Mouse (Mus musculus): Measurements from ENCODE around the gene Acss1. TPM values are rescaled to one million over a fixed set of nuclear protein-coding genes. Genes with fewer than 3 reads are reported as not detected.

Gene Acss1
- polyA plus RNA-seq (2012; fragmentation: generic; extraction: Trizol), result not detected

DNA sequence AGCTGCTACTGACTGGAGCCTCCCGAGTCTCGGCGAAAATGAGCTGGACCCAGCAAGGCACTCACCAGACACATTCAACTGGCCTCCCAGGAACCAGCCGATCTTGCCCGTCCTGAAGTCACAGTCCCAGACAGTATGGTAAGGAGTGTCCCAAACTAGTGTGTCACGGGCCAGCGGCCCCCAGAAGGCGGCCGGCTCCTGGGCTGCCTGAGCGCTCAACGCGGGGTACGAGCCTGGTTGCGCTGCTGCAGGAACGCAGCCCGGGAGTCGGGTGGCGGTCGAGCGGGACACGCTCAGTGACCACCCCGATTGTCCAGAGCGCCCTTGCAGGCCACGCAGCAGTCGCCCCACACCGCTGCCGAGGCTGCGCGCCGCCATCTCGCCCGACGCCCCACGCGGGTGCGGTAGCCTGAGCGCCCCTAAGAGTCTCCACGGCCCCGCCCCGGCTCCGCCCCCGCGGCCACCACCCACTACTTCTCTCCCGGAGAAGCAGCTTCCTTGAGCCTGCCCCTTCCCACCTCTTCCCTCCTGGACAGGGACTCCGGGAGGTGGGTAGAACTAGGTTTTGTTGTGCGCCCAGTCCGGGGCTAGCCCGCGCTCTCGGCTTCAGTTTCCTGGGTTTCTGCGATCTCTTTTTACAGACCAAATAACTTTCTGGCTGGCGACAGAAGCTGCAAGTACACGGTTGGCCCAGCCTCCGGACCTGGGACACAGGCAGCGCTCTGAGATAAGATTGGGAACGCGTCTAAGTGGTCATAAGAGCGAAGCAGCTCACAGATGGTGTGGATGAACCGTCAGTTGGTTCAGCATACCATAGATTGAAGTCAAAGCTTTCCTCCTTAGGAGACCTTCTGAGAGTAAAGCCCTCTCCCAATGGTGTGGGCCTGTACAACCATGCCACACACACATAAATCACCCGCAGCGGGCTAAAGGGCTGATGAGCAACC, at the start of gene Acss1:
Gene Acss1 (minus strand): TSS at position 681 of the 947 bp plus-strand sequence.

DNA sequence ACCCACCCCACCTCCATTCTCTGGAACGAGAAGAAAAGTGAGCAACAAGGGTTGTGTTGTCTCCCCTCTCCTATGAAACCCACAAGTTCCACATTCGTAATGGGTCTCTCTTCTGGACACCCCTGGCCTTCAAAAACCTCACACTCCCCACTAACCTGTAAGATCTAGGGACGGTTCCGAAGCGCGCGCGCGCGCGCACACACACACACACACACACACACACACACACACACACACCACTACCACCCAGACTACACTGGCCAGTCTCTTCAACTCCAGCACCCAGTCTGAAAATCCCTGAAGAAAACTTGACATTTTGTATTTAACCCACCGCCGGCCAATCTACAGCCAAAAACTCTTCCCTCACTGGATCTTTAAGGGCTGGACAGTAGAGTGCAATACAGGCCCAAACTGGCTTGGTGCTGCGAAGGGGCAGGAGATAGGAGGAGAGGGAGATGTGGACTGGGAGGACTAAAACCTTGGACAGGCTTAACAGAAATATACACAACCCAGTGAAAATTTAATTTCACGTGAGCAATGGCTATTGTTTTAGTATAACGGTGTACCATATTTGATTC, 21.0 kb upstream of the Acss1 start, which contains the start of gene Vsx1:
Gene Vsx1 (minus strand): TSS at position 138 of the 578 bp plus-strand sequence.

DNA sequence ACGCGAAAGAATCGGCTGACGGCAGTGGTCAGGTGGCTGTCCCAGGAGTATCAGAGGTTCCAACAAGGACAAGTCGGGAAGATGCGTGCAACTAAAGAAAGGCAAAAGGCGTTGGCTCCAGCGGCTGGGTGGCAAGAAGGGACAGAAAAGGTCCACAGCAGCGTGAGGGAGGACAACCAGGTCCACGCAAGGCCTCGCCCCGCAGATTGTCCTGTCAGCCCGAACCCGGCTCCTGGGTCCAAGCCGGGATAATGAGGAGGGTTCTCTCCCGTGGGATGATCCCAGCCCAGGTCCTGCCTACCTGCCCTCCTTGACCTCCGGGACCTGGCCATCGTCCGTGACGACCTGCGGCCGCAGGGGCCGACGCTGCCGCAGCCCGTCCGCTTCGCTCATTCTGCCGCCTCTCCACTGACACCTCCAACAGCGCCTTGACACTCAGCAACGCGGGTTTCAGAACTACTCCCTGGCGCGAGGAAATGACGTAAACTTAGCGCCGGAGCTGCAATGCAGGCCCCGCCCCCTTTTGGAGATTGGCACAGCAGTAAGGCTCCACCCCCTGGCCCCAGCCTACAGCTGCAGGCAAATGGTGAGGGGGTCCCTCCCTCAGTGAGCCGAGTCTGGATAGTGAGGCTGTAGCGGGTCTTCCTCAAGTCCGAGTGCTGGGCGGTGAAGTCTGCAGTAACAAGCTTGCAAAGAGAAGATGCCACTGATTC, 60.1 kb downstream of the Acss1 start, which contains the start of gene Apmap:
Gene Apmap (minus strand): TSS at position 481 of the 713 bp plus-strand sequence.

DNA sequence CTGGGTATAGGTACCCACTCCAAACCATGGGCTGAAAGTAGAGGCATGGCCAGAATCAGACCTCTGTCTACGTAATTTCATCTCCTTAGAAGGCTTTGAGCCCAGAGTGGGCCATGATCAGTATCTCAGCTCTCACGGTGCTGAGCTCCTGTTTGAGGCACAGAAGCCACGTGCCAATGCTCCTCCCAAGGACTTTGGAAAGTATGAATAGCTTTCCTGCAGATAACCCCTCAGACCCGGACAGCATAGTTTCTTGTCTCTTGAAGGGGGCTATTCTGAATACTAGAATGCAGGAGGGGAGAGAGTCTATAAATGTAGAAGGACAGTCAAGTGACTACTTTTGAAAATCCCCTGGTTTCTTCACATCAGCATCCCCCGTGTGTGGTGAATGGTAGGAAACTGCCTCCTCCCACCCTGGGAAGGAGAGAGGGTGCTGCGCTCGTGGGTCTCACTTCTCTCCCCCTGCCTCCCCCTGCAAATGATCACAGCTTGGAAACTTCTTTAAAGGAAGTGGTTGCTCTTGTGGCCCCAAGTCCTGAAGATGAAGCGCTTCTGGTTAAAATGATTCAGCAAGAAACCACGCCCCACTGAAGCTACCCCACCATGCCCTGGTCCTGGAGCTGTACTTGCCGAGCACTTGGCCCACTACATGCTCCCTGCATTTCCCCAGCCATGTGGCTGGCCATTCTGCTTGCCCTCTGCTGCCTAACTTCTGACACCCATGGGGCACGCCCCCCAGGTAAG, 98.3 kb downstream of the Acss1 start, which contains the start of gene Cst7:
Gene Cst7 (plus strand): TSS at position 569 of the 744 bp plus-strand sequence.

Other genes with a start within 250 kb of the Acss1 start
- gene Zfp442, start 217.0 kb downstream of the Acss1 start, polyA plus RNA-seq (2012; fragmentation: generic; extraction: Trizol), result under 1 TPM; 0.01 to 0.21 TPM
- gene Zfp345, start 183.4 kb downstream of the Acss1 start, polyA plus RNA-seq (2012; fragmentation: generic; extraction: Trizol), result under 1 TPM; 0.04 to 0.41 TPM
- not detected for gene Cst7, start 98.1 kb downstream of the Acss1 start, polyA plus RNA-seq (2012; fragmentation: generic; extraction: Trizol)
- gene Apmap, start 59.9 kb downstream of the Acss1 start, polyA plus RNA-seq (2012; fragmentation: generic; extraction: Trizol), result 10 to 100 TPM in 1 of 2 experiments, 1 to 10 TPM in 1; 2.5 to 15.7 TPM
- gene Vsx1, start 20.9 kb upstream of the Acss1 start, polyA plus RNA-seq (2012; fragmentation: generic; extraction: Trizol), result not detected
- gene Entpd6, start 80.5 kb upstream of the Acss1 start, polyA plus RNA-seq (2012; fragmentation: generic; extraction: Trizol), result 1 to 10 TPM; 8.2 to 9.0 TPM
- 10 to 100 TPM; 17.5 to 58.5 TPM for gene Pygb, start 118.2 kb upstream of the Acss1 start, polyA plus RNA-seq (2012; fragmentation: generic; extraction: Trizol)
- 10 to 100 TPM; 54.2 to 67.4 TPM for gene Abhd12, start 236.2 kb upstream of the Acss1 start, polyA plus RNA-seq (2012; fragmentation: generic; extraction: Trizol)
- 1 to 10 TPM; 5.8 to 6.9 TPM for gene Gins1, start 236.9 kb upstream of the Acss1 start, polyA plus RNA-seq (2012; fragmentation: generic; extraction: Trizol)

All from C3H10T1/2 (cell line).